Mouse (Mus musculus) gastrocnemius, postnatal 10 days (tissue): ENCODE data around the gene Olfr67. TPM values are rescaled to one million over a fixed set of nuclear protein-coding genes. Genes with fewer than 3 reads are reported as not detected.
"Not testable (repeated sequence)": the region's sequence is repeated elsewhere in the genome, so short reads cannot be mapped to it uniquely, and the experiment has no call there.

Experiments
- DNase-seq: peaks from one replicate; pipeline ENCODE4 v3.0.0; 2021; ENCODE audit warnings: mixed read lengths
- total RNA-seq, 2 experiments: library from RNA; stranded (reverse); gene quantifications; 2 replicates each; pipeline ENCODE4 v1.2.3; 2021

Gene Olfr67
- total RNA-seq, 2 experiments from 2014 or later: not detected

DNA sequence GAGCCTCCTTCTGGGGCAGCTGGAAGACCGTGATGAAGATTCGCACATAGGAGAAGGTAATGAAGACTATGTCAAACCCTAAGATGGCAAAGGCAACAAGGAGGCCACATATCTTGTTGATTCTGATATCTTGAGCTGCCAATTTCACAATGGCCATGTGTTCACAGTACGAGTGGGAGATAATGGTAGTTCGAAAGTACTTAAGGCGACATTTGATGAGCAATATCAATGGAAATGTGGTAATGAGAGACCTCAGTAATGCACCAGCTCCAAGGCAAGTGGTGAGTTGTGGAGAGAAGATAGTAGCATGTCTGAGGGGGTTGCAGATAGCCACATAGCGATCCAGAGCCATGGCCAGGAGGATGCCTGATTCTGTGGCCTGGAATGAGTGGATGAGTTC lies 23.9 kb downstream of the Olfr67 start:
- DNase-seq: not testable (repeated sequence)

DNA sequence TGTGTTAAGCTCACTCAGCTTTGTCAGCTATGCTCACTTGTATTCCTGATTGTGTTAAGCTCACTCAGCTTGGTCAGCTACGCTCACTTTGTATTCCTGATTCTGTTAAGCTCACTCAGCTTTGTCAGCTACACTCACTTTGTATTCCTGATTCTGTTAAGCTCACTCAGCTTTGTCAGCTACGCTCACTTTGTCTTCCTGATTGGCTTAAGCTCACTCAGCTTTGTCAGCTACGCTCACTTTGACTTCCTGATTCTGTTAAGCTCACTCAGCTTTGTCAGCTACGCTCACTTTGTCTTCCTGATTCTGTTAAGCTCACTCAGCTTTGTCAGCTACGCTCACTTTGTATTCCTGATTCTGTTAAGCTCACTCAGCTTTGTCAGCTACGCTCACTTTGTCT lies 29.4 kb downstream of the Olfr67 start:
- DNase-seq: not testable (repeated sequence)

- no peak for DNase-seq
Observed at GRCm38 (mm10) chr7:103757233-103757632, 34.4 kb downstream of the Olfr67 start, which contains the start of gene Olfr630. Gene Olfr630, minus strand, starts transcription at chr7:103757333.

- DNase-seq: no peak
Observed at GRCm38 (mm10) chr7:103744843-103745242, 46.8 kb downstream of the Olfr67 start, which contains the start of gene Olfr629. Gene Olfr629, minus strand, starts transcription at chr7:103744943.

Other genes starting within 250 kb of the Olfr67 start
- gene Olfr612, start 249.1 kb downstream of the Olfr67 start, total RNA-seq: not detected
- not detected for gene Olfr613, start 243.7 kb downstream of the Olfr67 start, total RNA-seq
- not detected for gene Olfr615, start 235.7 kb downstream of the Olfr67 start, total RNA-seq
- not detected for gene Olfr616, start 222.7 kb downstream of the Olfr67 start, total RNA-seq
- gene Olfr617, start 218.8 kb downstream of the Olfr67 start, total RNA-seq: not detected
- gene Olfr618, start 201.7 kb downstream of the Olfr67 start, total RNA-seq: not detected
- gene Olfr619, start 191.2 kb downstream of the Olfr67 start, total RNA-seq: not detected
- gene Olfr620, start 179.3 kb downstream of the Olfr67 start, total RNA-seq: not detected
- not detected for gene Olfr622, start 149.1 kb downstream of the Olfr67 start, total RNA-seq
- gene Olfr623, start 128.1 kb downstream of the Olfr67 start, total RNA-seq: not detected
- gene Olfr624, start 120.6 kb downstream of the Olfr67 start, total RNA-seq: not detected
- not detected for gene Olfr625-ps1, start 109.1 kb downstream of the Olfr67 start, total RNA-seq
- gene Olfr243, start 77.2 kb downstream of the Olfr67 start, total RNA-seq: not detected
- gene Olfr628, start 61.4 kb downstream of the Olfr67 start, total RNA-seq: not detected
- gene Olfr629, start 46.9 kb downstream of the Olfr67 start, total RNA-seq: not detected
- gene Olfr630, start 34.5 kb downstream of the Olfr67 start, total RNA-seq: not detected
- gene Olfr69, start 20.2 kb downstream of the Olfr67 start, total RNA-seq: not detected
- not detected for gene Olfr68, start 12.1 kb downstream of the Olfr67 start, total RNA-seq
- gene Hbb-bt, start 22.2 kb upstream of the Olfr67 start, total RNA-seq: 100 to 1,000 TPM; 105 to 167 TPM
- 1,000 to 10,000 TPM in 1 of 2 experiments, 100 to 1,000 TPM in 1; 926 to 1,441 TPM for gene Hbb-bs, start 36.3 kb upstream of the Olfr67 start, total RNA-seq
- not detected for gene Hbb-bh2, start 48.7 kb upstream of the Olfr67 start, total RNA-seq
- not detected for gene Hbb-bh1, start 51.3 kb upstream of the Olfr67 start, total RNA-seq
- gene Hbb-y, start 61.4 kb upstream of the Olfr67 start, total RNA-seq: not detected
- not detected for gene Olfr66, start 94.4 kb upstream of the Olfr67 start, total RNA-seq
- gene Olfr64, start 102.7 kb upstream of the Olfr67 start, total RNA-seq: not detected
- not detected for gene Olfr65, start 111.7 kb upstream of the Olfr67 start, total RNA-seq
- gene Olfr631, start 137.0 kb upstream of the Olfr67 start, total RNA-seq: not detected
- not detected for gene Olfr632, start 142.5 kb upstream of the Olfr67 start, total RNA-seq
- gene Olfr633, start 152.6 kb upstream of the Olfr67 start, total RNA-seq: not detected
- gene Olfr635, start 179.3 kb upstream of the Olfr67 start, total RNA-seq: not detected
- gene Olfr638, start 206.9 kb upstream of the Olfr67 start, total RNA-seq: not detected
- under 1 TPM; 0.02 to 0.05 TPM for gene Olfr639, start 225.5 kb upstream of the Olfr67 start, total RNA-seq
- gene Olfr640, start 233.8 kb upstream of the Olfr67 start, total RNA-seq: not detected
- not detected for gene Olfr641, start 243.6 kb upstream of the Olfr67 start, total RNA-seq